Mouse (Mus musculus): Measurements from ENCODE around the gene 4933427D14Rik. TPM values are rescaled to one million over a fixed set of nuclear protein-coding genes. Genes with fewer than 3 reads are reported as not detected.

The 4933427D14Rik gene
- polyA plus RNA-seq, 2 experiments from 2014 or later = 18.5 to 19.6 TPM

Other genes with a start within 250 kb of the 4933427D14Rik start
- under 1 TPM in 1 of 2 experiments, not detected in 1; 0.33 TPM for gene Aipl1, start 169.9 kb downstream of the 4933427D14Rik start, polyA plus RNA-seq (2017; shearing (Covaris generic))
- gene Pimreg, start 165.4 kb downstream of the 4933427D14Rik start, polyA plus RNA-seq (2017; shearing (Covaris generic)) = 1 to 10 TPM; 9.5 to 9.7 TPM
- not detected for gene Pitpnm3, start 71.7 kb downstream of the 4933427D14Rik start, polyA plus RNA-seq (2017; shearing (Covaris generic))
- not detected for gene Gm43951, start 619 bp downstream of the 4933427D14Rik start, polyA plus RNA-seq (2017; shearing (Covaris generic))
- gene Txndc17, start 88 bp upstream of the 4933427D14Rik start, polyA plus RNA-seq (2017; shearing (Covaris generic)) = 100 to 1,000 TPM; 118 to 131 TPM
- gene Med31, start 8.1 kb upstream of the 4933427D14Rik start, polyA plus RNA-seq (2017; shearing (Covaris generic)) = 10 to 100 TPM; 13.0 to 15.6 TPM
- not detected for gene Slc13a5, start 59.8 kb upstream of the 4933427D14Rik start, polyA plus RNA-seq (2017; shearing (Covaris generic))
- 100 to 1,000 TPM in 1 of 2 experiments, 10 to 100 TPM in 1; 68.0 to 111 TPM for gene Xaf1, start 94.2 kb upstream of the 4933427D14Rik start, polyA plus RNA-seq (2017; shearing (Covaris generic))
- gene Fbxo39, start 107.0 kb upstream of the 4933427D14Rik start, polyA plus RNA-seq (2017; shearing (Covaris generic)) = under 1 TPM; 0.20 to 0.28 TPM
- gene Tekt1, start 155.0 kb upstream of the 4933427D14Rik start, polyA plus RNA-seq (2017; shearing (Covaris generic)) = not detected
- gene Smtnl2, start 204.3 kb upstream of the 4933427D14Rik start, polyA plus RNA-seq (2017; shearing (Covaris generic)) = not detected
- not detected for gene Ggt6, start 228.1 kb upstream of the 4933427D14Rik start, polyA plus RNA-seq (2017; shearing (Covaris generic))
- 10 to 100 TPM; 55.5 to 77.9 TPM for gene Mybbp1a, start 233.9 kb upstream of the 4933427D14Rik start, polyA plus RNA-seq (2017; shearing (Covaris generic))

Measured in activated CD4-positive, CD25-positive, alpha-beta regulatory T cell, adult 4 months (primary cell).